Mouse (Mus musculus): Measurements from ENCODE around the gene Rab22a.

- TF ChIP-seq CTCF (IDR thresholded peaks at IDR 0.05; ENCODE audit: low read depth, low read length) (no peak), POLR2A (IDR thresholded peaks at IDR 0.05; ENCODE audit: borderline replicate concordance, low read depth, low read length) (no peak)
Observed at GRCm38 (mm10) chr2:173724382-173724781, 64.8 kb downstream of the Rab22a start.

Measured in bone marrow macrophage, adult 2 months (primary cell).